ENCODE assay signal across 21 mouse cellular contexts in genomic region chr8:11334493-11334892, GRCm38 (mm10). TPM values are rescaled to one million over a fixed set of nuclear protein-coding genes. Genes with fewer than 3 reads are reported as not detected.
DNase-seq lines count a peak whose midpoint lies in the region; ATAC-seq and TF ChIP-seq lines count a peak whose summit lies in the region.
"Had no signal": no experiment of that assay in that cellular context is flagged by ENCODE, and none has a peak within 500 bp of the region (broad histone marks: within the 10 kb centered on the region; RNA-seq: fewer than 3 reads in every experiment).

No protein-coding gene starts in this region.

- TF ChIP-seq POLR2A in cerebellum, adult 2 months (IDR thresholded peaks at IDR 0.05; ENCODE audit: borderline replicate concordance, insufficient read depth, low read length): no peak

- no peak for ATAC-seq in kidney, postnatal 0 days (replicated peaks; ENCODE audit: low FRiP score, low read depth)
- peak; percentile 52 for ATAC-seq in heart, postnatal 0 days (ENCODE audit: insufficient read depth, low read depth)
- ATAC-seq: inflammation-experienced regulatory T-cells, adult 6 months had no signal

- no peak for DNase-seq in heart, embryonic 10.5 days (ENCODE audit: low spot score)
- no peak for DNase-seq in heart, postnatal 10 days
- DNase-seq in kidney, postnatal 0 days (ENCODE audit: low spot score): no peak
- no peak for DNase-seq in kidney, adult 9 months
- peak; percentile 30 for DNase-seq in 416B (ENCODE audit: low read depth)
- peak; percentile 70 for DNase-seq in heart, postnatal 0 days (ENCODE audit: low spot score)
- no peak for DNase-seq in cerebellum, adult 2 months
- no peak for DNase-seq in ovary, adult 18-20 months (ENCODE audit: low spot score)
- DNase-seq: adrenal gland, postnatal 14 days; cerebellum, adult 11-12 months; cerebellum, postnatal 25 days; kidney, adult 8-10 months; liver, embryonic 13.5 days; right cerebral cortex, adult 18-20 months; thymus, adult 18-20 months had no signal

- H3K36me3 ChIP-seq in heart, embryonic 10.5 days: no peaks in the 10 kb centered on the region
- H3K36me3 ChIP-seq in kidney, postnatal 0 days (ENCODE audit: insufficient read depth, low read length): no peaks in the 10 kb centered on the region
- peaks cover 5% of the 10 kb centered on the region; the same call in 1 of the 2 replicates for H3K36me3 ChIP-seq in heart, postnatal 0 days (replicated peaks; ENCODE audit: control insufficient read depth, insufficient read depth, low read length)
- H3K36me3 ChIP-seq: forebrain, embryonic 10.5 days; hindbrain, embryonic 12.5 days; liver, embryonic 13.5 days; neural tube, embryonic 12.5 days had no signal

- WGBS in heart, embryonic 10.5 days: 40% methylated on average over 3 of the region's 3 CpGs
- 67% methylated on average over 3 of the region's 3 CpGs for WGBS in kidney, postnatal 0 days
- WGBS in heart, postnatal 0 days: 14% methylated on average over 3 of the region's 3 CpGs
- 94% methylated on average over 3 of the region's 3 CpGs for WGBS in cerebellum, adult 2 months

- no peaks in the 10 kb centered on the region for H3K9me3 ChIP-seq in heart, embryonic 10.5 days
- no peaks in the 10 kb centered on the region for H3K9me3 ChIP-seq in kidney, postnatal 0 days (replicated peaks; ENCODE audit: low read length)
- no peaks in the 10 kb centered on the region for H3K9me3 ChIP-seq in heart, postnatal 0 days (replicated peaks; ENCODE audit: control insufficient read depth, low read length)
- H3K9me3 ChIP-seq: forebrain, embryonic 10.5 days; hindbrain, embryonic 12.5 days; liver, embryonic 13.5 days; neural tube, embryonic 12.5 days had no signal

- intact Hi-C loops in heart, postnatal 10 days (cut with DNase I): loop anchor here (5.0 kb wide), 1 partner anchor 48 kb away; no protein-coding TSS in a partner anchor

- no peak for TF ChIP-seq EP300 in heart, postnatal 0 days (IDR thresholded peaks at IDR 0.05; ENCODE audit: low read depth)

- no peak for TF ChIP-seq CTCF in kidney, postnatal 0 days (IDR thresholded peaks at IDR 0.05; ENCODE audit: low read depth)
- no peak for TF ChIP-seq CTCF in heart, postnatal 0 days (IDR thresholded peaks at IDR 0.05; ENCODE audit: low read depth)
- no peak for TF ChIP-seq CTCF in cerebellum, adult 2 months (IDR thresholded peaks at IDR 0.05; ENCODE audit: borderline replicate concordance, insufficient read depth, low read depth, low read length)

- H3K27ac ChIP-seq in heart, embryonic 10.5 days: peak overlapping the region; percentile 71
- 0 out of 2 replicates have a peak overlapping the region, but pooled peaks have one; percentile 15 for H3K27ac ChIP-seq in kidney, postnatal 0 days
- peak overlapping the region; percentile 97 for H3K27ac ChIP-seq in heart, postnatal 0 days (ENCODE audit: low read depth)
- H3K27ac ChIP-seq in cerebellum, adult 2 months (ENCODE audit: insufficient read depth, low read length): no peak overlapping the region
- H3K27ac ChIP-seq: forebrain, embryonic 10.5 days; hindbrain, embryonic 12.5 days; liver, embryonic 13.5 days; neural tube, embryonic 12.5 days had no signal

- no peaks in the 10 kb centered on the region for H3K27me3 ChIP-seq in heart, embryonic 10.5 days (ENCODE audit: insufficient read depth, poor library complexity, severe bottlenecking)
- H3K27me3 ChIP-seq in kidney, postnatal 0 days (ENCODE audit: insufficient read depth, low read length): no peaks in the 10 kb centered on the region
- H3K27me3 ChIP-seq in heart, postnatal 0 days (ENCODE audit: control insufficient read depth, insufficient read depth, low read length): no peaks in the 10 kb centered on the region
- H3K27me3 ChIP-seq in cerebellum, adult 2 months (ENCODE audit: control insufficient read depth, insufficient read depth, low read length): no peaks in the 10 kb centered on the region
- H3K27me3 ChIP-seq: hindbrain, embryonic 12.5 days; liver, embryonic 13.5 days; neural tube, embryonic 12.5 days had no signal

- peak overlapping the region; percentile 13; the same call in 1 of the 2 replicates for H3K4me3 ChIP-seq in heart, embryonic 10.5 days
- no peak overlapping the region for H3K4me3 ChIP-seq in kidney, postnatal 0 days (replicated peaks; ENCODE audit: low read depth, low read length)
- H3K4me3 ChIP-seq in heart, postnatal 0 days (ENCODE audit: low read depth, low read length): no peak overlapping the region
- no peak overlapping the region for H3K4me3 ChIP-seq in cerebellum, adult 2 months (replicated peaks; ENCODE audit: insufficient read depth, low read depth, low read length)
- H3K4me3 ChIP-seq: forebrain, embryonic 10.5 days; hindbrain, embryonic 12.5 days; liver, embryonic 13.5 days; neural tube, embryonic 12.5 days had no signal

- no peak overlapping the region for H3K9ac ChIP-seq in kidney, postnatal 0 days (ENCODE audit: low read depth, low read length)
- H3K9ac ChIP-seq in heart, postnatal 0 days (replicated peaks; ENCODE audit: low read depth, low read length): no peak overlapping the region
- H3K9ac ChIP-seq: hindbrain, embryonic 12.5 days; liver, embryonic 13.5 days; neural tube, embryonic 12.5 days had no signal

- H3K4me1 ChIP-seq in heart, embryonic 10.5 days: peaks cover 86% of the 10 kb centered on the region
- H3K4me1 ChIP-seq in kidney, postnatal 0 days (replicated peaks; ENCODE audit: insufficient read depth, low read length): peaks cover 35% of the 10 kb centered on the region
- peaks cover 77% of the 10 kb centered on the region for H3K4me1 ChIP-seq in heart, postnatal 0 days (ENCODE audit: control insufficient read depth, insufficient read depth)
- no peaks in the 10 kb centered on the region for H3K4me1 ChIP-seq in cerebellum, adult 2 months (ENCODE audit: control insufficient read depth, insufficient read depth, low read length)
- H3K4me1 ChIP-seq: hindbrain, embryonic 12.5 days; neural tube, embryonic 12.5 days had no signal

- no peak overlapping the region for H3K4me2 ChIP-seq in kidney, postnatal 0 days (ENCODE audit: low read length)
- H3K4me2 ChIP-seq in heart, postnatal 0 days (ENCODE audit: low read depth, low read length): peak overlapping the region; percentile 23
- H3K4me2 ChIP-seq: hindbrain, embryonic 12.5 days; liver, embryonic 13.5 days; midbrain, embryonic 11.5 days; neural tube, embryonic 12.5 days had no signal

RNA-seq across cellular contexts. Expression of gene Col4a1, which starts 21.9 kb away (rescaled TPM):
- polyA plus RNA-seq in heart, embryonic 10.5 days (2016; fragmentation: Nextera tagmentation; extraction: Ambion mirVana): 143 and 257 TPM in 2 replicates
- total RNA-seq in heart, postnatal 10 days (2021): 1,000 to 10,000 TPM; 1,260 to 1,378 TPM
- polyA plus RNA-seq in kidney, postnatal 0 days (2015; fragmentation: Nextera tagmentation; extraction: Ambion mirVana): 305 and 310 TPM in 2 replicates
- total RNA-seq in heart, postnatal 0 days (2014; rRNA removed; ENCODE audit: low replicate concordance): 921 and 1,061 TPM in 2 replicates
- 163 and 191 TPM in 2 replicates for polyA plus RNA-seq in heart, postnatal 0 days (2015; fragmentation: Nextera tagmentation; extraction: Ambion mirVana)
- 14.8 and 15.6 TPM in 2 replicates for polyA plus RNA-seq in cerebellum, adult 2 months (2012; rRNA removed)
- total RNA-seq: MEL had no signal

RNA-seq across cellular contexts. Expression of gene Col4a2, which starts 21.9 kb away (rescaled TPM):
- polyA plus RNA-seq in heart, embryonic 10.5 days (2016; fragmentation: Nextera tagmentation; extraction: Ambion mirVana): 54.9 and 97.0 TPM in 2 replicates
- 100 to 1,000 TPM; 697 to 713 TPM for total RNA-seq in heart, postnatal 10 days (2021)
- polyA plus RNA-seq in kidney, postnatal 0 days (2015; fragmentation: Nextera tagmentation; extraction: Ambion mirVana): 139 and 140 TPM in 2 replicates
- 315 and 329 TPM in 2 replicates for total RNA-seq in heart, postnatal 0 days (2014; rRNA removed; ENCODE audit: low replicate concordance)
- polyA plus RNA-seq in heart, postnatal 0 days (2015; fragmentation: Nextera tagmentation; extraction: Ambion mirVana): 87.7 and 98.5 TPM in 2 replicates
- 13.8 and 15.0 TPM in 2 replicates for polyA plus RNA-seq in cerebellum, adult 2 months (2012; rRNA removed)
- polyA plus RNA-seq: inflammation-experienced regulatory T-cells, adult 6 months had no signal

Comparison
In these comparisons a context has a peak if more than half of its experiments do, and no peak if none do; other contexts are left out.
1. DNase-seq: peak in 416B (single experiment) and heart, postnatal 0 days (single experiment); none in heart, embryonic 10.5 days (single experiment), heart, postnatal 10 days (0 of 2), kidney, postnatal 0 days (single experiment), kidney, adult 9 months (single experiment), cerebellum, adult 2 months (0 of 2) and ovary, adult 18-20 months (single experiment).